Mouse (Mus musculus): ENCODE data around the gene Vps26b. TPM values are rescaled to one million over a fixed set of nuclear protein-coding genes. Genes with fewer than 3 reads are reported as not detected.

Vps26b gene
- polyA plus RNA-seq, 1 experiment, result 33.3 TPM

DNA sequence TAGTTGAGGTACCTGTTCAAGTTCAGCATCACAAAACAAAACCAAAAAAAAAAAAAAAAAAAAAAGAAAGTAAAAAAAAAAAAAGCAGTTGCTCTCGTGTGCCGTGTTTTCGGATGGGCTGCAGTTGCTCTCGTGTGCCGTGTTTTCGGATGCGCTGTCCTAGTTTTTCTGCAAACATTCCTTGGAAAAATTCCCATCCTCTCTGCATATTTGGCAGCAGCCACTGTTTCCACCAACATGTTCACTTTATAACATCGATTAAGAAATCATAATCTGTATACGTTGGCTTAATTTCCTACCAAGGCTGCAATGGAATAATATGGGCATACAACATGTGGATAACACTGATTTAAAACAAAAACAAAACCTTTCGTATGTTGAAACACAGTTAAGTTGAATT, 36.7 kb downstream of the Vps26b start:
- Histone ChIP-seq H3K27me3 (ENCODE audit: control insufficient read depth, insufficient read depth, insufficient read length) (no peaks in the 10 kb centered on the region), H3K36me3 (ENCODE audit: control insufficient read depth, insufficient read depth) (peaks cover 26% of the 10 kb centered on the region)

DNA sequence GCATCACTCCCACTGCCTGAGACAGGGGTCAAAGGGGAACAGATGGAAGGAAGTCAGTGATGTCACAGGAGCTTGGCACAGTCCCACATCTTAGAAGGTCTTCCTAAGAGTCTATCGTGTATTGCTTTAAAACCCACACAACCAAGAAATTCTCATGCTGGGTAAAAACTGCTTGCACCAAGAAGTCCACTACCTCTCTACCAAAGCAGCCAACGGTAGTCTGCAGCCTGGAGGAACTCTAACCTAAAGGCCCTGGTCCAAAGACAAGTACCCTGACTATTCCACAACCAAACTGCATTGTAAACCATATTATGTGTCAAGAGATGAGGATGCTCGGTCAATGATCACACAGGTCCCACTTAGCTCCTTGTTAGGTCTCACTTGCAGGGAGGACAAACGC, 39.7 kb downstream of the Vps26b start:
- TF ChIP-seq FOSL1 (IDR thresholded peaks at IDR 0.05; ENCODE audit: insufficient read depth, low read length, poor library complexity, severe bottlenecking), result no peak
- TF ChIP-seq CTCF (IDR thresholded peaks at IDR 0.05; ENCODE audit: control insufficient read depth, insufficient read depth, insufficient read length), result no peak
- TF ChIP-seq MYOD1 (IDR thresholded peaks at IDR 0.05; ENCODE audit: control insufficient read depth, insufficient read length, low read depth), result no peak
- no peak for TF ChIP-seq MYOG (IDR thresholded peaks at IDR 0.05; ENCODE audit: control insufficient read depth, extremely low read depth, insufficient read length)
- no peak for TF ChIP-seq USF1 (IDR thresholded peaks at IDR 0.05; ENCODE audit: low read depth)
- no peak for TF ChIP-seq CEBPB (IDR thresholded peaks at IDR 0.05; ENCODE audit: low read depth)

More for the DNA sequence above, 36.7 kb downstream of the Vps26b start:
- H3ac ChIP-seq (ENCODE audit: control insufficient read depth, insufficient read length, low read depth), result no peak overlapping the region
- H3K79me3 ChIP-seq (ENCODE audit: low read depth), result peaks cover 1% of the 10 kb centered on the region
- TF ChIP-seq CTCF (IDR thresholded peaks at IDR 0.05; ENCODE audit: control insufficient read depth, insufficient read depth, insufficient read length) (no peak), MYOD1 (IDR thresholded peaks at IDR 0.05; ENCODE audit: control insufficient read depth, insufficient read length, low read depth) (no peak), CEBPB (IDR thresholded peaks at IDR 0.05; ENCODE audit: low read depth) (no peak), MYOG (IDR thresholded peaks at IDR 0.05; ENCODE audit: control insufficient read depth, extremely low read depth, insufficient read length) (no peak), FOSL1 (IDR thresholded peaks at IDR 0.05; ENCODE audit: insufficient read depth, low read length, poor library complexity, severe bottlenecking) (no peak), MAX (IDR thresholded peaks at IDR 0.05) (no peak), USF1 (IDR thresholded peaks at IDR 0.05; ENCODE audit: low read depth) (no peak)
- H3K79me2 ChIP-seq (ENCODE audit: control insufficient read depth, insufficient read depth), result peaks cover 42% of the 10 kb centered on the region
- H3K4me3 ChIP-seq (ENCODE audit: insufficient read depth, poor library complexity, severe bottlenecking), result no peak overlapping the region

DNA sequence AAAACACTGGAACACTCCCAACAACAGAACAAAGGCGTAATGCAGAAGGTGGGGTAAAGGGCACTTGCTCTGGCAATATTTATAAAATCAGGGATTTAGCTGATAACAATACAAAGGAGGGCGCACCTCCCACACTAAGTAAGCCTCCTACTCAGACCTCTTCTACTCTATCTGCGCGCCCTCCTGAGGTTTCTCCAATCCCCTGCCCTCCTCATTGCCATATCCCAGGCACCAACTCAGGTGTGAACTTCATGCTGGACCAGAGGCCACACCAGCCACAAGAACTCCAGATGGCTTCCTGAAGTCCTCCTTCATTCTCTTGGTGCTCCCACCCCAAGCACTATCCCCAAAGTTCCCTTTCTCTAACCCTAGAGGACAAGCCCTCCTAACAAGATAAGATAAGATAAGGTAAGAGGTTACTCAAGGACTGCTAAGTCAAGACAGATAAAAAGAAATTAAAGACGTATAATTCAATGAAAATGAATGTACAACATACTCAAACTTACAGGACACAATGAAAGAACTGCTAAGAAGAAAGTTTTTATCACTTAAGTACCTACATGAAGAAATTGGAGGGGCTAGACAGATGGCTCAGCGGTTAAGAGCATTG, 44.1 kb downstream of the Vps26b start:
- no peaks in the 10 kb centered on the region for H3K27me3 ChIP-seq (ENCODE audit: control insufficient read depth, insufficient read depth, insufficient read length)
- H3K36me3 ChIP-seq (ENCODE audit: control insufficient read depth, insufficient read depth), result peaks cover 20% of the 10 kb centered on the region
- H3ac ChIP-seq (ENCODE audit: control insufficient read depth, insufficient read length, low read depth), result no peak overlapping the region
- TF ChIP-seq CEBPB (IDR thresholded peaks at IDR 0.05; ENCODE audit: low read depth), result no peak
- TF ChIP-seq MAX (IDR thresholded peaks at IDR 0.05), result no peak
- no peak for TF ChIP-seq FOSL1 (IDR thresholded peaks at IDR 0.05; ENCODE audit: insufficient read depth, low read length, poor library complexity, severe bottlenecking)
- H3K79me2 ChIP-seq (ENCODE audit: control insufficient read depth, insufficient read depth), result no peaks in the 10 kb centered on the region
- no peak overlapping the region for H3K4me3 ChIP-seq (ENCODE audit: insufficient read depth, poor library complexity, severe bottlenecking)
- H3K79me3 ChIP-seq (ENCODE audit: low read depth), result no peaks in the 10 kb centered on the region

More for the DNA sequence above, 39.7 kb downstream of the Vps26b start:
- Histone ChIP-seq H3K4me3 (ENCODE audit: insufficient read depth, poor library complexity, severe bottlenecking) (no peak overlapping the region), H3ac (ENCODE audit: control insufficient read depth, insufficient read length, low read depth) (no peak overlapping the region), H3K79me2 (ENCODE audit: control insufficient read depth, insufficient read depth) (peaks cover 15% of the 10 kb centered on the region), H3K79me3 (ENCODE audit: low read depth) (no peaks in the 10 kb centered on the region), H3K27me3 (ENCODE audit: control insufficient read depth, insufficient read depth, insufficient read length) (no peaks in the 10 kb centered on the region), H3K36me3 (ENCODE audit: control insufficient read depth, insufficient read depth) (peaks cover 26% of the 10 kb centered on the region)

DNA sequence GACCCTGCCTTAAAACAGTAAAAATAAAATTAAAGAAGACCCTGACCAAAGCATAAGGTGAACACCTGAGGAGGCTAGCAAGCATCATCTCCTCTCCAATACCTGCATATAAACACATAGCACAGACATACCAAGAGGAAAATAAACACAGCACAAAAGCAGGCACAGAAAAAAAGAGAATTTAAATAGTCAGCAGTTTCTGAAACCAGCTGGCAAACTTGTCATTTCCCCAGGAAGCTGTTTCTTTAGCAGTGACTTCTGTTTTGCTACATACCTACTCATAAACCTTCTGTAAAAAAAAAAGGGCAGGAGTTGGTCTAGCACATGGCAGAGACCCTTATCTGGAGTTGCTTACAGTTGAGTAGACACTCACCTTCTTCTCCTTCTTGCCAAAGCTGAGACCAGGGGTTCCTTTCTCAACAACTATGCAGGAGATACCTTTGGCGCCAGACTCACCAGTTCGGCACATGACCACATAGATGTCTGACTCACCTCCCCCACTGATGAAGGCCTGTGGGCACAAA, 44.7 kb downstream of the Vps26b start:
- TF ChIP-seq FOSL1 (IDR thresholded peaks at IDR 0.05; ENCODE audit: insufficient read depth, low read length, poor library complexity, severe bottlenecking) (no peak), MYOG (IDR thresholded peaks at IDR 0.05; ENCODE audit: control insufficient read depth, extremely low read depth, insufficient read length) (no peak), CTCF (IDR thresholded peaks at IDR 0.05; ENCODE audit: control insufficient read depth, insufficient read depth, insufficient read length) (no peak), MAX (IDR thresholded peaks at IDR 0.05) (no peak), CEBPB (IDR thresholded peaks at IDR 0.05; ENCODE audit: low read depth) (no peak), USF1 (IDR thresholded peaks at IDR 0.05; ENCODE audit: low read depth) (no peak), MYOD1 (IDR thresholded peaks at IDR 0.05; ENCODE audit: control insufficient read depth, insufficient read length, low read depth) (no peak)

DNA sequence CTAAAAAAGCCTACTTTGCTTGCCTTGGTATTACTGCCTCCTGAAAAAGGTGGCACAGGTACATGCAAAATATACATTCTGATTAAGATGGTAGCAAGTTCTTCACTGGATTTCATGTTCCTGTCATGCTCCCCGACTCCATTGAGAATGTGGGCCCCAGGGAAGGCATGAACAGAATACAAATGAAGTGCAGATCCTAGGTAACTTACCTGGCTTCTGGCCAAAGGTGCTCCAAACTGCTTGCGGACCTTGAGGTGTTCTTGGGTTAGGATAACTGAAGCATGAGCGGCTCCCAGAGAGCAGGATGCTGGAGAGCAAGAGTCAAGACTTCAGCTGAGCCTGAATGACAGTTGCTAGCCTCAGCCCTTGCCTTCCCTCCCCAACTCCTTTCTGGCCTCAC, 51.1 kb downstream of the Vps26b start:
- Histone ChIP-seq H3K36me3 (ENCODE audit: control insufficient read depth, insufficient read depth) (peaks cover 37% of the 10 kb centered on the region), H3K79me2 (ENCODE audit: control insufficient read depth, insufficient read depth) (no peaks in the 10 kb centered on the region), H3K79me3 (ENCODE audit: low read depth) (no peaks in the 10 kb centered on the region), H3K27me3 (ENCODE audit: control insufficient read depth, insufficient read depth, insufficient read length) (no peaks in the 10 kb centered on the region), H3ac (ENCODE audit: control insufficient read depth, insufficient read length, low read depth) (no peak overlapping the region), H3K4me3 (ENCODE audit: insufficient read depth, poor library complexity, severe bottlenecking) (no peak overlapping the region)
- TF ChIP-seq MYOG (IDR thresholded peaks at IDR 0.05; ENCODE audit: control insufficient read depth, extremely low read depth, insufficient read length), result no peak
- TF ChIP-seq FOSL1 (IDR thresholded peaks at IDR 0.05; ENCODE audit: insufficient read depth, low read length, poor library complexity, severe bottlenecking), result no peak
- no peak for TF ChIP-seq MYOD1 (IDR thresholded peaks at IDR 0.05; ENCODE audit: control insufficient read depth, insufficient read length, low read depth)
- TF ChIP-seq CEBPB (IDR thresholded peaks at IDR 0.05; ENCODE audit: low read depth), result no peak
- no peak for TF ChIP-seq MAX (IDR thresholded peaks at IDR 0.05)
- TF ChIP-seq USF1 (IDR thresholded peaks at IDR 0.05; ENCODE audit: low read depth), result no peak
- no peak for TF ChIP-seq CTCF (IDR thresholded peaks at IDR 0.05; ENCODE audit: control insufficient read depth, insufficient read depth, insufficient read length)

More for the DNA sequence above, 44.7 kb downstream of the Vps26b start:
- Histone ChIP-seq H3K4me3 (ENCODE audit: insufficient read depth, poor library complexity, severe bottlenecking) (no peak overlapping the region), H3K36me3 (ENCODE audit: control insufficient read depth, insufficient read depth) (peaks cover 22% of the 10 kb centered on the region), H3K79me2 (ENCODE audit: control insufficient read depth, insufficient read depth) (no peaks in the 10 kb centered on the region), H3K79me3 (ENCODE audit: low read depth) (no peaks in the 10 kb centered on the region), H3K27me3 (ENCODE audit: control insufficient read depth, insufficient read depth, insufficient read length) (no peaks in the 10 kb centered on the region), H3ac (ENCODE audit: control insufficient read depth, insufficient read length, low read depth) (no peak overlapping the region)

DNA sequence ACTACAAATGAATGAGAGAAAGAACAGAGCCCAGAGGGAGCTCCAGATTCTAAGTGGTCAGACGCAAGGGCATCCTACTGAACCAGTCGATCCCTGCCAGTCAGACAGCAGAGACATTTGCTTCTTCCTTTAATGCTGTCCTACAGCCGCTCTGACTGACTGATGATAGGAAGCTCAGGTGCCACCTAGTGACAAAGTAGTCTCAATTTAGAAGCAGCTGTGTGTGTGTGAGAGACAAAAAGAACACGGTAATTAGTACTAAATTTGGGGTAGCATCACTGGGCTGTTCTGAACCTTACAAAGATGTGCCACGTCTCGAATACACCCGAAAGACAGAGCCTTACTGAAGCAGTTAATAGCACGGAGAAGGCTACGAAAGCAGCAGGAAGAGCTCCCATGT, 52.1 kb downstream of the Vps26b start:
- Histone ChIP-seq H3K79me2 (ENCODE audit: control insufficient read depth, insufficient read depth) (no peaks in the 10 kb centered on the region), H3ac (ENCODE audit: control insufficient read depth, insufficient read length, low read depth) (no peak overlapping the region), H3K4me3 (ENCODE audit: insufficient read depth, poor library complexity, severe bottlenecking) (no peak overlapping the region), H3K27me3 (ENCODE audit: control insufficient read depth, insufficient read depth, insufficient read length) (no peaks in the 10 kb centered on the region), H3K36me3 (ENCODE audit: control insufficient read depth, insufficient read depth) (peaks cover 35% of the 10 kb centered on the region), H3K79me3 (ENCODE audit: low read depth) (no peaks in the 10 kb centered on the region)
- TF ChIP-seq MYOD1 (IDR thresholded peaks at IDR 0.05; ENCODE audit: control insufficient read depth, insufficient read length, low read depth) (no peak), FOSL1 (IDR thresholded peaks at IDR 0.05; ENCODE audit: insufficient read depth, low read length, poor library complexity, severe bottlenecking) (no peak), USF1 (IDR thresholded peaks at IDR 0.05; ENCODE audit: low read depth) (no peak), MAX (IDR thresholded peaks at IDR 0.05) (no peak), CTCF (IDR thresholded peaks at IDR 0.05; ENCODE audit: control insufficient read depth, insufficient read depth, insufficient read length) (no peak), MYOG (IDR thresholded peaks at IDR 0.05; ENCODE audit: control insufficient read depth, extremely low read depth, insufficient read length) (no peak), CEBPB (IDR thresholded peaks at IDR 0.05; ENCODE audit: low read depth) (no peak)

Measured in C2C12 (cell line).